Mouse (Mus musculus) testis, adult 2 months (tissue): ENCODE data around the gene Nav1.

Experiments
- CTCF ChIP-seq: fragments of 200-500 bp; IDR thresholded peaks from 2 replicates; pipeline ENCODE4 v1.5.1; 2012; ENCODE audit warnings: low read depth, mild to moderate bottlenecking, inconsistent platforms, low read length, moderate library complexity; ENCODE audit not compliant: control insufficient read depth, insufficient read depth, insufficient replicate concordance
- POLR2A ChIP-seq: fragments of 200-500 bp; IDR thresholded peaks from 2 replicates; pipeline ENCODE4 v1.6.1; 2012; ENCODE audit warnings: low read depth, mild to moderate bottlenecking, inconsistent platforms, low read length, moderate library complexity; ENCODE audit not compliant: control insufficient read depth

DNA sequence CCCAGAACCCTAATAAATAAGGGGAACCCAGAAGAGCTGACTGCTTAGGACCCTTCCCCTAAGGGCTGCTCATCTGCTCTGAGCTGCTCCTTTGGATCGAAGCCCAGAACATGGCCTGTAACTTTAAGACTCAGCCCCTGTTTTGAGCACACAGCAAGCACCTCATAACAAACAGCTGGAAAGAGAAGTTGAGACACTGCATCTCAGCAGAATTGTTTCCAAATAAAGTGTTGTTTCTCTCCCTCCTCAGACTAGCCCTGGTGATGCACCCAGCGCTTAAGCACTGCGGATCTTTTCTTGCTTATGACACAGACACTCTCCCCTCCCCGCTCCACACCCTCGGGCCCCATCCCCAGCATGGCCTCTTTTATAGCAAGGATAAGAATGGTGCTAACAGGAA lies 22.8 kb upstream of the Nav1 start:
- TF ChIP-seq POLR2A: no peak
- no peak for TF ChIP-seq CTCF
